Mouse (Mus musculus): ENCODE data around the gene Sash3. TPM values are rescaled to one million over a fixed set of nuclear protein-coding genes. Genes with fewer than 3 reads are reported as not detected.
A peak's percentile ranks its signal among the peaks of the same experiment; 100 is the strongest.

The Sash3 gene
- polyA plus RNA-seq, 2 experiments from 2014 or later = 332 to 499 TPM

DNA sequence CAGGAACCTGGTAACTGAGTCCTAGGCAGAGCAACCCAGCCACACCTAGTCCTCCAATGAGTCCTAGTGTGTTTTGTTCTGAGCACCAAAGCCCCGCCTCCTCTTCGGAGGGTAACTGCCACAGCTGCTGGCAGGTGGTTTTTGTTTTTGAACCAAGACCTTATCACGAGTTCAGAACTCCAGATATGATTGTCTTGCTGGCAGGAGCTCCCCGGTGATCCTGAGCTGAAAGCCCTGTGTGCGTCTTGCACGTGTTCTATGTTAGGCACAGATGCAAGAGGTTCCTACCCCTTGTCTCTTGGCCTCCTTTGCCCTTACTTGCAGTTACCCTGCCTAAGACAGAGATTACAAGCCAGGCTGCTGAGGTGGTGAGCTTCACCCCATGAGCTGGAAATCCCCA, 4.8 kb upstream of the Sash3 start:
- ATAC-seq = peak; percentile 40

DNA sequence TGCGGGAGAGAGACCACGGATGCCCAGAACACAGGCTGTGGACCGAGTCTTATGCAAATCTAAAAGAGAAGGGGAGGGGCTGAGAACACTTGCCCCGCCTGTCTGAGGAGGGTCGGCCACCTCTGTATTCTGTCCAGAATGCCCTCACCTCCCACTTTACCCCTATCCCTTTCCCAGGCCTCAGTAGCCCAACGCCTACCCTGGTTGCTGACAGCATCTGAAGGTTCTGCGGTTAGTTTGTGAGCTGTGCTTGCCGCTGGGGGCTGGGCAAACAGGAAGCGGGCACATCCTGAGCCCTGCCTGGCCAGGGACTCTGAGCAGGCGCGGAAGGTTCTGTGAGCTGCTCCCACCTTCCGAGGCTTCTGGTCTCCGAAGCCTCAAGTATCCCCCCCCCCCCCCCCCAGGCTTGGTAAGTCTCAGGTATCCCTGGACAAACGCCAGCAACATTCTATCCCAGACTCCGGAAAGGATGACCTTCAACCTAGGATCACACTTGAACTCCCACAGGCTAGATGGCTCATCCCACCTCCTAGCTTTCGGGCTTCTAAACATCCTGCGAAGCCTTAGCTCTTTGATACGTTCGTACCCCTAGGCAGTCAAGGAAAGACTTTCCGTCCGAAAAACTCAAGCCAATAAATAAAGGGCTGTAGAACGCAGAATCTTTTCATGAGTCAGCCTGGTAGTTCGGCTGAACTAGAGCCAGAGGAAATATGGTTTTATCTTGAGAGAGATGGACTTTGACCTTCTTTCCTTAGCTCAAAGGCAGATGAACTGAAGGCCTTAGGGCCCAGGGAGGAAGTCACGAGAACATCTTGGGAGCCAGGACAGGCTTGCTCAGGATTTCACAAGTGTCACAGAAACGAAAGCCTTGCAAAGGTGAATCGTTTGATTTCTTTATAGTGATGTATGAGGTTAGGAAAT, 2.6 kb upstream of the Sash3 start:
- ATAC-seq = peak; percentile 47

DNA sequence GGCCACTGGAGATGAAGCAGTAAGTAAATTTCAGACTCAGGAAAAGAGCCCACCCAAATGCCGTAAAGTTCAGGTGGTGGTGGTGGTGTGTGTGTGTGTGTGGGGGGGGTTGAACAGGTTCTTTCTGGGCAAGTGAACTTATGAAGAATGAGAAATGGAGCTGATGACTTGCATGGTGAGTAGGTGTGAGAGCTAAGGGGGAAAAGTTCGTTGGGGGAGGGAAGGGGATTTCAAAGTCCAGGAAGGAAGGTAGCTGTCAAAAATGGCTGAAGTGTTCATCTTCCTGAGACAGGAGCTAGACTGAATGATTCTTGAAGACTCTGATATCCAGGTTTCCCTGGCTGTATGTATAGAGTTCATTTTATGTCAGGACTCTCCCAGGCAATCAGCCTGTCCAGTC, 990 bp downstream of the Sash3 start:
- ATAC-seq = no peak

DNA sequence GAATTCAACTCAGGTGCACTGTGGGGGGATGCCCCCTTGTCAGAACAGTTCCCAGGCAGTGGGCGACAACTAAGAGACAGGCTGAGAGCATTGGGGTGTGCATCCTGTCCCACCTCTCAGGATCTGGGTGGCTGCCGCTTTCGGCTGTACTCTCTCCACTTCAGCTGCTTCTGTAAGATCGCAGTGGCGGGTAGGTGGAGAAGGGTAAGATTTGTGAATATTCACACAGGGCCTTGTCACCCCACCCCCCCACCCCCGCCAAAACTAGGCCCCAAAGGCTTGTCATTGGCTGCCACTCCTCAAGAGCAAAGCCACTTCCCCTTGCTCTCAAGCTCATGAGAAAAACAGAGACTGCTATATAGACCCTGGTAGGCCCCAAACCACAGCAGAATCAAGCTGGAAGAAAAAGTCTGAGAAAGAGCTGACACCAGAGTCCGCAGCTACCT, 1.5 kb downstream of the Sash3 start:
- peak; percentile 58 for ATAC-seq

DNA sequence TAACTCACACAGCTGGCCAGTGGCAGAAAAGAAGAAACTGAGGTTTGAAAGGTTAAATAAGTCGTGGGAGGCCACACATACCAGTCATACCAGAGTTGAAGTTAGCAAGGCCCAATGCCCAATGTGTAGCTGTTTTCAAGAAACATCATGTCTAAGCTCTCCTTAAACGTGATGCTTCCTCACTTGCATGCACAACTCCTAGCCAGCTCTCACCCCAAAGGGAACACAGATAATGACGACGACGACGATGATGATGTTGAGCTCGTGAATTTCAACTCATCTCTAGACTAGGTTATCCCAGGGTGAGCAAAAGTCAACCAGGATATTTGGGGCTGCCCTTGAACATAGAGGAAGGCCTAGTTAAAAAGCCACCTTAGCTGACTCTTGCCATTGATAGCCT, 5.9 kb downstream of the Sash3 start:
- ATAC-seq = no peak

DNA sequence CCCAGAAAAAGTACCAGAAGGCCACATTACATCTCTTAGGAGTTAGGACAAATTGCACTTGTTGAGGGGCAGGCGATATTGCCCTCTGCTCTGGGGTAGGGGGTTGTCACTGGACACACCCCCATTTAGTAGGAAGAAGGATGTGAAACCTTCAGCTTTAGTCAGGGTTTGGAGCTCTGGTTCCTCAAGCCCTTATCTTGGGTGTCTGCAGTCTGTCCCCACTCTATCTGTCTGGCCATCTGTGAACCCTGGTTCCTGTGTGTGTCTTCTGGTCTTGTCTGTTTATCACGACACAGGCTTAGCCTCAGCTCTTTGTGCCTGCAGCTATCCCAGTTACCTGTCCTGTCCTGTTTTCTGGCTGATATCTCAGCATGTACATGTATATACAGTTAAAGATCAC, 7.2 kb downstream of the Sash3 start:
- ATAC-seq = no peak

DNA sequence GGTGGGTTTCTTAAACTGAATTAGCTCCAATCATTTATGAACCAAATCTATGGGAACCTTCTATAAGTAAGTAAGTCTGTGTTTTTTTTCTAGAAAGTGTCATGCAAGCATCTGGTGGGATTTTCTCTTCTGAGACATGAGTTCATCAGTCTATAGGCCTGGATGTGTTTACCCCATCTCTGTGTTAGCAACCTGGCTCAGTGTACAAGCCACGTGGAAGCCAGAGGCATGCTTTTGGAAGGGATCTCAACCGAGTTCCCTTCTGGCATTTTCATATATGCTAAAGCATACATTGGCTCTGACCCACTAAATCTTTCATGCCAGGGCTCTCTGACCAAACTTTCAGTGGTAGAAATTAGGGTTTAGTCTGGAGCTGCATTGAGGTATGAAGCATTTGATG, 7.7 kb downstream of the Sash3 start:
- ATAC-seq = no peak

DNA sequence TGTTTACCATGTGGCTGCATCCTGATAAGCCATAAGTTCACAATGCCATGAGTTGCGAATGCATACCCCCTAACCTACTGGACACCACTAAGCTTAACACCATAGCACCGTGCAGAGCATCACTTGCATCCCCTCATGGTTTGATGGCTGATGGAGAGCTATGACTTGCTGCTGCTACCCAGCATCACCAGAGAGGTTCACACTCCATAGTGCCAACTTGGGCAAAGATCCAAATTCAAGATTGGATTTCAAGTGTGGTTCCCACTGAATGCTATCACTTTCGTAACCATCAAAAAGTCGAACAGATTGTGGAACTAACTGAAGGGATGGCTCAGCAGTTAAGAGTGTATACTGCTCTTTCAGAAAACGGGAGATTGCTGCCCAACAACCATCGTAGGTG, 9.3 kb downstream of the Sash3 start:
- no peak for ATAC-seq

DNA sequence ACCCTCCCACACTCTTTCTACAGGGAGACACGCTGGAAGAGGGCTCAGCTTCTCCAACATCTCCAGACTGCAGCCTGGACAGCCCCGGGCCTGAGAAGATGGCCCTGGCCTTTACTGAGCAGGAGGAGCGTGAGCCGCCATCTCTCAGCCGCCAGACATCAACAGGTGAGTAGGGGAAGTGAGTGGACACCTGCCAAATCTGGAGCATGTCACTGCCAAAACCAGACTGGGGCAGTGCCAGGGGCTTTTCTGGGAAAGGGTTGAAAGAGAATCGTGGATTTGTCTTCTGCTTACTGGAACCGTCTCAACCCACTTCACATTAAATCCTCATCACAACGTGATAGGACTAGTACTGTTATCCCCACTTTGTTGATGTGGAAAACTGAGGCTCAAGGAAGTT, 11.2 kb downstream of the Sash3 start:
- ATAC-seq = no peak

DNA sequence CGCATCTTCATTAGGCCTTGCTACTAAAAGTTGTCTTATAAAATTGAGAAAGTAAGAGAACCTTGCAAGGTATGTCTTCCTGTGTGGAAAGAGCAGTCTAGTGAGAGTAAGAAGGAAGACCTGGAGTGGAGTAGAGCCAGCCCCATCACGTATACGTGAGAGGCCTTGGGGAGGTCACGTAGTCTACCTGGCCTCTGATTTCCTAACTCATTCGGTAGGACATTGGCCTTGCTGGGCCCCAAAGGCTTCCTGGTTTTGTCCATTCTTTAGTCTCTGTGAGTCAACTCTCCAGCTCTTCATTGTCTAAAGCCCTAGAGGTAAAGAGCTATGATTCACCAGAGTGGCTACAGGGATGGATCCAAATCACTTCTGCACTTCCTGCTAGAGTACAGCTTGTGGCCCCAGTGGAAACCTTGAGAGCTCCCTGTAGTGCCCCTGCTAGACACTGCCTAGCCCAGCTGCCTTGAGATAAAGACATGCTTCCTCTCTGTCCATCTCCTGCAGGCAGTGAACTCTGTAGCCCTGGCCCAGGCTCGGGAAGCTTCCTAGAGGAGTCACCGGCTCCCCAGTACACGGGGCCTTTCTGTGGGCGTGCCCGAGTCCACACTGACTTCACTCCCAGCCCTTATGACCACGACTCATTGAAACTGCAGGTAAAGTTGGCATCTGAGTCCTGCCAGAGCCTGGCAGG, 12.1 kb downstream of the Sash3 start:
- no peak for ATAC-seq

DNA sequence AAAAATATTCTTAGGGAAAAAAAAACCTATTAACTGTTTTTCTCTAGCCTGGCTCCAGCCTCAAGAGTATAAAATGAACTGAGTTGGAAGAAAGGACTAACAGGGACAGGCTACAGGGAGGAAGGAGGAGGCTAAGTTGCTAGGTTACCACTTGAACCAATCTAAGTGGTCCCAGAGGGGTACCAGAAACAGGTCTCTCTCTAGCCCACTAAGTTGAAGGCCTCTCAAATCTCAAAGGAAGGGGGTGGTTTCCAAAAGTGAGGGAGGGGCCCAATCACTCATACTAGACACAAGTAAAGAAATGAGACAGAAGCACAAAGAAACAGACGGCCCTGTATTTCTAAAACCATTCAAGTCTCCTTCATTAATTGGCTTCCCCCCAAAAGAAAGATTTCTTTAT, 23.7 kb downstream of the Sash3 start:
- no peak for ATAC-seq

DNA sequence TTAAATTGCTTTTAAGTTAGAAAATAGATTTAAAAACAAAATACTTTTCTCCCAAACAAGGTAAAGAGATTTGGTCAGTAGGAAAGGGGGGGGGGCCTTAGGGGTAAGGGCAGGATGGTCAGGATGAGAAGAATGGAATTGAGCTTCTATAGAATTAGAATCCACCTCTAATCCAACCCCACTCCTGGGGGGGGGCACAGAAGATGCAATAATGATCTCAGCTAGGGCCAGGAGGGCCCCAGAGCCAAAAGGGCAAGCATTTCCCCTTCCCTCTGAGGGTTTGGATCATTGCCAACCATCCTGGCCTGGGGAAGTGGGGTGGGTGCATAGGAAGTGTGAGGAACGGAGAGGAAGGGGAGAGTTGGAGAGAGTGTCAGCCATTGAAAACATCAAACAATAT, 24.1 kb downstream of the Sash3 start:
- no peak for ATAC-seq

DNA sequence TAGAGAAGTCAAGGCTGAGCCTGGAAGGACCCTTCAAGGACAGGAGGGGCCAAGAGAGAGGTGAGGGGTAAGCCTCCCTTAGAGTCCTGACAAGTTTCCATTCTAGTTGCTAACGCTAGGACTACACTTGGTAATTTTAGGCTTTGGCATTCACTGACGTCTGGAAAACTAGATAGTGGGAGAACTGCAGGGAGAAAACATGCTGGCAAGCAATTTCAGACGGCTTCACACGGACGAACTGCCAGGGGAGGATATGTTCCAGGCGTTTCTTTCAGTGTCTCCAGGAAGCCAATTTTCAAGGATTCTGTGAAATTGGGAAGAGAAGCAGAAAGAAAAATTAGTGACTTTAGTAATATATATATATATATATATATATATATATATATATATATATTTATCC, 35.6 kb downstream of the Sash3 start:
- no peak for ATAC-seq

DNA sequence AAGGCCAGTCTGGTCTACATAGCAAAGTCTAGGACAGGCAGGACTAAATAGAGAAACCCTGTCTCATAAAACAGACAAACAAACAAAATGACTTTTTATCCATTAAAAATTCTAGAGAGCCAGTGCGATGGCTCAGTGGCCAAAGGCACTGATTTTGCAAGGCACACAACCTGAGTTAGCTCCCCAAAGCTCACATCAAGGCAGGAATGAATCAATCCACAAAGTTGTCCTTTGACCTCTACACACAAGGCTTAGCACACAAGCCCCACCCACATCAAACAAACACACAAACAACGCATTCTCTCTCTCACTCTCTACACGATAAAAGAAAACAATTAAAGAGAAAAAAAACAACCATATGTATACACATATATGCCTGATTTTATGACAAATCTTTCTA, 38.5 kb downstream of the Sash3 start:
- no peak for ATAC-seq

DNA sequence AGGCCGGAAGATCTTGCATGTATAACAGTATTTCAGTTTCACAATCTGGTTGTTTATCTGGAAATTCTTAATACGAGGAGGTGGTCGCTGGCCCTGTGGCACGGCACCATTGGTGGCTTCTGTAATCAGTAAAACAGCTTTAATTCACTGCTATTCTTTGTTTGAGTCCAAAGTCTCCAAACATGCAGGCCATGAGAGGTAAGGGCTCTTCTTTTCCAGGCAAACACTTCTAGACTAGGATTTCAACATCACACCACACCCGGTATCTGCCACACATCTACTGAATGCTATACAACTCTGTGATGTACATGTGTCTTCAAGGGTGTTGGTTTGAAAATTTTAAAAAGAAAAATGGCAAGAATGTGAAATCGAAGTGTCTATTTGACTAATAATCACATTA, 45.0 kb downstream of the Sash3 start:
- ATAC-seq = no peak

DNA sequence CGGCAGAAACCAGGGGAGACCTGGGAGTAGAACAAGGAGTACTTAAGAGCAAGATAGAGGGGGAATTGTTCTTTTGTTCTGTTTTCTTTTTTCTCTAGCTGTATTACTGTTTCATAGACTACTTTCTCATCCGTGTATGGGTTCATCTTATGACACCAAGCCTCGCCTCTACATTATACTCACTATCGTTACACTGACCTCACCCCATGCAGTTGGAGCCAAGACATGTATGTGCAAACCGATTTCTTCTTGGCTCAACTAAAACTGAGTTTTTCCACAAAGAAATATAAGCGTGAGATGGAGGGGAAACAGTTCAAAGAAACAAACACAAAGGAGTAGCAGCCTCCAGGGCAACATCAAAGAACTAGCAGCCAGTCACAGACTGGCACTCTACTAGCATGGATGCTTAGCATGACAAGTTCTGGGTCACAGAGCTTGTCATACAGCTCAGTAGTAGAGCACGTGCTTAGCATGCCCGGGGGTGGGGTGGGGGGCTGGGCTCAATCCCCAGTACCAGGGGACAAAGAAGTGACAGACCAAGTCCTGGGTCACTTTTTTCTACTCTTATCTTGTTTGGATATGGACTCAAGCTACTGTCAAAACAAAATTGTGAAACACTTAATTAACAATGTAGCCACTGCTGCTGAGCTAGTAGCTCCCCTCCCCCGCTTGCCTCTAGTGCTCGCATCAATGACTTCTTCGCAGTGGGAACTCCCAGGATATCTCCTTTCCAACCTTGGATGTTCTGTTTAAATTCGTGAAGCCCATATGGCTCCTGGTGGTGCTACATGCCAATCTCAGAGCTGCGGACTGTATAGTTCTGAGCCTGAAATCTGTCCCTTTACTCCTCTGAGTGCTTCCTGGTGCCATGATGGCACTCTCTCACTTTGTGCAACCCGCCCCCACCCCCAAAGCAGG, 47.3 kb downstream of the Sash3 start:
- ATAC-seq = no peak

DNA sequence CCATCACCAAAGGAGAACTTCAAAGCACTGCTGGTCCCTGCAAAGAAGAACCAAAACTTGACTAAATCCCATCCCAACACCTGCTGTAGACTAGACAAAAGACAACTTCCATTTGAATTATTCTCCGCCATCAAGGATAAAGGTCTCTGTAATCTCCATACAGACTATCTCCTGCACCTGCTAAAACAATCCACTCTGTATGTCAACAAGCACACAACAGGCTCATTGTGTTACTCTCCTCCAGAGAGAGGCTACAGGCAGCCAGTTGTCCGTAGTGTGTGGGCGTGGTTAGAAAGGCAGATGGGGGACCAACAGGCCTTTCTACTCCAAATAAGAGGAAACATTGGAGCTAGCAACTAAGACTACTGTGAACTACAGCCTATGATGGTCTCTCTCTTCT, 51.6 kb downstream of the Sash3 start:
- ATAC-seq = no peak

DNA sequence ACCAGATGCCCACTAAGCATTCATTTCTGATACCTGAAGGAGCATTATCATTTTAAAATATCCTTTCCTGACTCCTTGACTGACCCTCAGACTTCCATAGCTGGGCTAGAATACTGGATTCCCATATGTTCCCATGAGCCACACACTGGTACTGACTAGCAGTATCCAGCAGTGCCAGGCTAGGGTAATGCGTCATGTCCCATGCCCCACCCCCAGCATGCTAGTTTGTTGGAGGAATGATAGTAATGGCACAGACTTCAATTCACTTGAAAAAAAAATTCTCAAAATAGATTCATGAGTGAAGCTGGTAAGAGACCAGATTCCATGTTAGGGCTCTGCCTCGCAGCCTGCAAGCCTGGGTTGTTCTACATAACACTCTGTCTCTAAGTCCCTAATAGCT, 52.8 kb downstream of the Sash3 start:
- no peak for ATAC-seq

DNA sequence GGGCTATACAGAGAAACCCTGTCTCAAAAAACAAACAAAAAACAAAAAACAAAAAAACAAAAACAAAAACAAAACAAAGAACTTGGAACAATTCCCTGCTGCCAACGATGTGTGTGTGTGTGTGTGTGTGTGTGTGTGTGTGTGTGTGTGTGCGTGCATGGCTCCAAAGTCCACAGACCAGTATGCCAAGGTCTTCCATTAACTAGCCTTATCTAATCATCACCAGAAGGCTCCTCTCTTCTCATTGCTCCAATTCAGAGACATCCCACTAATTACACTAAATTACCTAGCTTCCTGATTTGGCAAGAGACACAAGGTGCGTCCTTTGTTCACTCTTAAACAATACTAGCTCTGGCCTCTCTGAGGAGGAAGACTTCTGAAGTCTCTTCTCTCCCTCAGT, 54.5 kb downstream of the Sash3 start:
- no peak for ATAC-seq

DNA sequence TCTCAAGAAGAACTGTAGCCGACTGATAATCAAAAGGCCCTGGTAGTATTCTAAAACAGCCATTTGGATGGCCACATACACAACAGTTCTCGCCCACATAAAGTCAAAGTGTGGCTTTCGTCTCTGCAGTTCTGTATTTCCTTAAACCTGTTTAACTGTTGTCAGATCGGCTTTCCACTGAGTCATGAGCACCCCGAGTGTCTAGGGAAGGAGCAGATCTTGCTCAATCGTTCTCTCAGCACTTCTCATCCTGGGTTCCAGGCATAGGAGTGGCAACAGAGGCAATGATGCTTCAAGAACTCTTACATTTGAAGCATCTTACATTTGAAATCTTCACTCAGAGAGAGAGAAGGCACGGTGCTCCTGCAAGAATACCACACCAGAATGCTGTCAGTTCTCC, 55.7 kb downstream of the Sash3 start:
- no peak for ATAC-seq

DNA sequence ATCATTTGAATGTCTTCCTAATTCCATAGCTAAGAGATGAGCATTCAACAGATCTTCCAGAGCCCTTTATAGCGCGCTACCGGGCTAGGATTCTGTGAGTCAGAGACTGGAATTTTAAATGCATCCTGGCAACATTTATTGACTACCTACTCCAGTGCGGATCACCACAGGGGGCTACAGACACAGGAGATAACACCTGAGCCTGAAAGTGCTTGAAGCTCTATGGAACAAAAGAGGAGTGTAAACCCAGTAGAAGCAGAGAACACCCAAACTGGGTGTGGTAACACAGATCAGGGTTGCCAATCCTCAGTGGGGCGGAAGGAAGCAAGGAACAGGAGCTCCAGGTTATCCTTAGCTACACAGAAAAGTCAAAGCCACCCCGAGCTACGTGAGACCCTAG, 56.2 kb downstream of the Sash3 start:
- ATAC-seq = no peak

DNA sequence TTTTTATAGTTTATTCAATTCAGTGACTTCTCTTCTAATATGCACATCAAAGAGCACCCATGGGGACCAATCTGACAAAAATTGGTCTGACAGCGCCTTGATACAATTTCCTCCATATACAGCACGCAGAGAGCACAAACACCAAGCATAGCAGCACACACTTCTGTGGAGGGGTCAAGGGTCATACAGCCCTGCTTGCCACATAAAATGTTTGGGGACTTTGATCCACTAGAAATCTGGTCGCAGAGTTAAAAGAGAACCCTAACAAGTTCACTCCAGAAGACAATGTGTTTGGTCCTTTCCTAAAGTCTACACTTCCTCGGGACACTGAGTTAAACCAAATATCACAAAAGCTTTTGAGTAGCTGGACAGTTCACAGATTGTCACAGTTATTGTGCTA, 56.8 kb downstream of the Sash3 start:
- no peak for ATAC-seq

DNA sequence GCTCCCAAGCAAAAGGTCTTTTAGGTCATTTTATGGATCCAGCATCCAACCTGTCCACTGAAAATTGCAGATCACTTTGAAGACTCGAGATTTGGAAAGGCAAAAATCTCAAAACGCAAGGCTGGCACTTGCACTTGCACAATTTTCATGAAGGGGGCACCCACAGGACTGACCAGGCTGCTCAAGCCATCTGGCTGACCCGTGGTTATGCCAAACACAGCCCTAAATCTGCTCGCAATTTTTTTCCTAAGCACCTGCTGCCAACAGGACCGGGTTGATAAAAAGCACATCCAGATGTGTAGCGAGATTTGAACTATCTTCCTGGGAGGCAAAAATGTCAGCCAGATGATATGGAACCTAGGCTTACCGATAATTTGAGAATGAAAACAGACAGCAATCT, 57.5 kb downstream of the Sash3 start:
- no peak for ATAC-seq
